Mouse (Mus musculus) embryonic fibroblast, embryonic 13.5 days (primary cell): ENCODE measurements around the gene Abcc4. TPM values are rescaled to one million over a fixed set of nuclear protein-coding genes. Genes with fewer than 3 reads are reported as not detected.

Experiments
- H3K27ac ChIP-seq: 2 replicates; pipeline ENCODE4 v1.5.1; 2012; ENCODE audit warnings: low read length, control low read depth, inconsistent platforms; ENCODE audit not compliant: insufficient read depth
- H3K4me1 ChIP-seq: 2 replicates; pipeline ENCODE4 v1.6.1; 2011; ENCODE audit warnings: low read length; ENCODE audit not compliant: control insufficient read depth, insufficient read depth
- H3K4me3 ChIP-seq: 2 replicates; pipeline ENCODE4 v1.5.1; 2011; ENCODE audit warnings: mild to moderate bottlenecking, control low read depth, low read length; ENCODE audit not compliant: insufficient read depth
- CTCF ChIP-seq: IDR thresholded peaks from 2 replicates; pipeline ENCODE4 v1.5.1; 2011; ENCODE audit warnings: mild to moderate bottlenecking, control low read depth, low read length, moderate library complexity, borderline replicate concordance; ENCODE audit not compliant: insufficient read depth
- POLR2A ChIP-seq: IDR thresholded peaks from 2 replicates; pipeline ENCODE4 v1.6.1; 2011; ENCODE audit warnings: low read depth, mild to moderate bottlenecking, control low read depth, low read length, moderate library complexity
- polyA plus RNA-seq: library from polyadenylated mRNA; stranded (reverse); fragments of >200 nt; gene quantifications from 2 replicates; pipeline ENCODE4 v1.2.4, GENCODE M21; 2011; ENCODE audit warnings: low read depth; ENCODE audit not compliant: missing spikeins, insufficient read length

The Abcc4 gene
- polyA plus RNA-seq, 1 experiment: 9.5 TPM

DNA sequence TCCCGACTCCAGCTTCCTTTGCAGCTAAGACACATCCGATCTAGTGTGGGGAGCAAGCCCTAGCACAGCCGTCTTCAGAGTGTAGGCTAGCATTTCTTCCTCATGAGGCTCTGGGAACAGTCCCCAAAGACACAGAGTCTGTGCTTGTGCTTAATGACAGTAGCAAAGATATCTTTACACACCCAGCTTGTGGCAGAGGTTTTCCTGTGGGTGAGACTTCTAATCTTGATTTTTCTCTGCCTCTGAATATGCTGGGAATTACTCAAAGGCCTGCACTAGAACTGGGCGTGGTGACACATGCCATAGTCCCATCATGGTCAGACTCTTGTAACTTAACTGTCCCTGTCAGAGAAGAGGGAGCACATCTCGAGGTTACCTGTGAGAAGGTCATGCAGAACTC, 24.6 kb upstream of the Abcc4 start:
- Histone ChIP-seq H3K27ac (no peak overlapping the region), H3K4me3 (no peak overlapping the region), H3K4me1 (0 out of 2 replicates have a peak, but pooled peaks cover 3% of the 10 kb centered on the region)
- TF ChIP-seq POLR2A (no peak), CTCF (no peak)

DNA sequence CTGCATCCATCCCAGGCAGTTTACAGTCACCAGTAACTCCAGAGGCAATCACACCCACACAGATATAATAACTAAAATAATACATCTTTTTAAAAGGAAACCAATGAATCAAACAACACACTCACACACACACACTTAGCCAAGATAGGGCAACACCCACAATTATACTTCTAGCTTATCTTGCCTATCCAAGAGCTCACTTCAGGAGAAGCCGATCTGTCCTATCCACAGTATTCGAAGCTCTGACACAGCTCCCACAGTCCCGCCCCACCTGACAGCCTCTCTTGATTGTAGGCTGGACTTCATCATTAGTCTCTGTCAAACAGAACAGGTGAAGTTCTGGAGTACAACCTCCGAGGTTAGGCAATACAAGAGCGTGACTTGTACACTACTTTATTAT, 19.4 kb upstream of the Abcc4 start:
- Histone ChIP-seq H3K4me3 (no peak overlapping the region), H3K4me1 (no peaks in the 10 kb centered on the region), H3K27ac (no peak overlapping the region)
- no peak for TF ChIP-seq CTCF

DNA sequence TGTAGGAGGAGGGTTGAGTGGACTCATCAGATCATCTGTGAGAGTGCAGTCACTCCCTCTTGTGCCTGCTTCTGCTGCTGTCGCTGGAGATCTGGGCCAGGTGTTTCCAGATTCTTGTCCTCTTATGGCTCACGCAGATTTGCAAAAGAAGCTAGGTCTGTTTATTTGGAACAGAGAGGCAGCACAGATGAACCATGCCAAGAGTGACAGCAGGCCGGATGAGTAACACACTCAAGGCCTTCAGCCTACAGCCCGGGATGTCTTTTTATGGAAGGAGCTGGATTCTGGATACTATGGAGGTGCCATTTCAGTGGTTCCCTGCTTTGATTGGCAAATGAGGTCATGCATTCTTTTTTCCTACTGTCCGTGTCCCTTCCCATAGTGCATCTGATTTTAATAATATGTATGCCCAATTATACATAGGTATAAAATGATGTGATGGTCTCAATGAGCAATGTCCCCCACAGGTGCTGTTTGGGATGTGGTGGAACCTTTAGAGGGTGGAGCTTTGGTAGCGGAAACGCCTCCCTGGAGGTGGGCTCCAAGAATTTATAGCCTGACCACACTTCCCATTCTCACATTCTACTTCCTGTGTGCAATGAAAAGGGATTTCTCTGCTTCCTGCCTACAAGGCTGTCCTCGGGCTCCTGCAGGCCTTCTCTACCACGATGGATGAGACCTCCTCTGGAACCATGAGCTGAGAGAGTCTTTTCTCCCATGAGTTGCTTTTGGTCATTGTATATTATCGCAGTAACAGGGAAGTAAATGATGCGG, 18.1 kb upstream of the Abcc4 start:
- Histone ChIP-seq H3K27ac (no peak overlapping the region), H3K4me3 (no peak overlapping the region), H3K4me1 (peaks cover 2% of the 10 kb centered on the region; the same call in 1 of the 2 replicates)
- TF ChIP-seq CTCF: no peak
- TF ChIP-seq POLR2A: no peak

DNA sequence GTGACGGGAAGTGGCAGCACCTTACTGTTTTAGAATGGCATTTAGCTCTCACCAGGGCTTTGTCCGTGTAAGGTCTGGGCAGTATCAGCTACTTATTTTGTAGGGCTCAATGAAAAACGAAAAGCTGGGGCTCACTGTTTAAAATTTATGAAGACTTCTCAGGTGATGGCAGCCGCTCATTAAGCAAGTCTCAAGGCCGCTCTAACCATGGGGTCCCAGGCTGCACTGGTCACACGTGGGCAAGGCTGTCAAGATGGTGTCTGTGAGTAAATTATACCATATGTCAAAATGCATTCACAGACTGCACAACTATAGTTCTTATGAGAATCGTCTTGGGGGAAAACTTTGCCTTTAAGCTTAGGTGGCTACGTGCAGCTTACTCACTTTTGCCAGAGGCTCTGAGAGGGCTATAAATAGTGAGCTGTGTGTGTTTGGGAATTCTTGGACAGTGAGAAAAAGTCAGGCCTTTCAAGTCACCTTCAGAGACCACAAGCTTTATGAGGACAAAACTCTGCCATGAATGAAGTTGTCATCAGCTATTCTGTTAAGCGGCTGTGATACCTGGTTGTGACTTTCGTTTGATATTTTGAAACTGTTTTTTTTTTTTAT, 13.7 kb upstream of the Abcc4 start:
- no peak for TF ChIP-seq CTCF
- TF ChIP-seq POLR2A: no peak

DNA sequence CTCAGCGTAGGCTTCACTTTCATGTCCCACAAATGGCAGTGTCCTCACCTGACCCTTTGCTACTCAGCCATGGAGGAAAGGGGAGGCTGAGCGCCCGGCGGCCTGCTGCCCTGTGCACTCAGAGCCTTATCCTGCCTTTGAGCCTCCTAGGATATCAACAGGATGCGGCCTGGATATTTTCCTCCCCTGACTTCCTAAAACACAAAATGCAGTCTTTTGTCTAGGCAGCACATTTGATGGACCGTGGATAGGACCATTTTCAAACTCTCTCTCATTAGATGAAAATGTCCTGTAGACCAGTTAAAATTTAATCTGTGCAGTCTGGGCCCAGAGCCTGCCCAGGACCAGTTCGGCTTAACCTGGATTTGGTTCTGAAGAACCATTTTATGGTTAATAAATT, 12.6 kb upstream of the Abcc4 start:
- TF ChIP-seq CTCF (no peak), POLR2A (no peak)
- Histone ChIP-seq H3K4me1 (peaks cover 2% of the 10 kb centered on the region; the same call in 1 of the 2 replicates), H3K27ac (no peak overlapping the region), H3K4me3 (no peak overlapping the region)

More for the DNA sequence above, 13.7 kb upstream of the Abcc4 start:
- no peak overlapping the region for H3K27ac ChIP-seq
- no peak overlapping the region for H3K4me3 ChIP-seq
- H3K4me1 ChIP-seq: peaks cover 2% of the 10 kb centered on the region; the same call in 1 of the 2 replicates

DNA sequence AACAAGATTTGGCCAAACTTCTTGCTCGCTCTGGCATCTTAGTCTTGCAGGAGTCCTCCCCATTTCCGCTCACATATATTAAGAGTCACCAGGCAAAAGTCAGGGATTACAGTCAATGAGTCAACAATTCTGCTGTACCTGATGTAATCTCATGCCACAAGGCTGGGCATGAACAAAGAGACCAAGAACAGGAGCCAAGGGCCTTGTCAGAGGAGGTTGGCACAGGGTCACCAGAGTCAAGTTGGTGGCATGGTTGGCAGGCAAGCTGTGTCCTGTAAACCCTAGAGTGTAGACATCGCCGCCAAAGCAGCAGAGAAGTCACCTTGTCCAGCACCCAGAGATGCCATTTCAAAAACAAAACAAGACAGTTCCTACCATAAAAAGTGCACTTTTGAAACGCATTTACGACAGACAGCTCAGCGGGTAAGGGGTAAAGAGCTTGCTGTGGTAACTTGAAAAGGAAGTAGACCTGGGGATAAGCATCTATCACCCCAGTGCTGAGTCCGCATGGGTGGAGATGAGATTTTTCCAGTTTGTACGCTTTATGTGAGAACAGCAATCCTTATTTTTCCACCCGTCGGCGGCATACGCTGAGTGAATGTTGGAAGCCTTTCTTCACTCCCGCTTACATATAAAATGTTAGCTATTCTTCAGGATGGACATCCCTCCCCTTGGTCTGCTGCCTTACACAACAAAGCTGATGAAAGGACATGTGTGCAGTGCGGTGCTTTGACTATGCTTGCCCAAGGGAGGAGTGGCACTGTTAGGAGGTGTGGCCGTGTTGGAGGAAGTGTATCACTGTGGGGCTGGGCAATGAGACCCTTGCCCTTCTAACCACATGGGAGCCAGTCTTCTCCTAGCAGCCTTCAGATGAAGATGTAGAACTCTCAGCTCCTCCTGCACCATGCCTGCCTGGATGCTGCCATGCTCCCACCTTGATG, 10.6 kb upstream of the Abcc4 start:
- Histone ChIP-seq H3K4me1 (peaks cover 2% of the 10 kb centered on the region; the same call in 1 of the 2 replicates), H3K27ac (no peak overlapping the region), H3K4me3 (no peak overlapping the region)
- no peak for TF ChIP-seq POLR2A
- no peak for TF ChIP-seq CTCF

DNA sequence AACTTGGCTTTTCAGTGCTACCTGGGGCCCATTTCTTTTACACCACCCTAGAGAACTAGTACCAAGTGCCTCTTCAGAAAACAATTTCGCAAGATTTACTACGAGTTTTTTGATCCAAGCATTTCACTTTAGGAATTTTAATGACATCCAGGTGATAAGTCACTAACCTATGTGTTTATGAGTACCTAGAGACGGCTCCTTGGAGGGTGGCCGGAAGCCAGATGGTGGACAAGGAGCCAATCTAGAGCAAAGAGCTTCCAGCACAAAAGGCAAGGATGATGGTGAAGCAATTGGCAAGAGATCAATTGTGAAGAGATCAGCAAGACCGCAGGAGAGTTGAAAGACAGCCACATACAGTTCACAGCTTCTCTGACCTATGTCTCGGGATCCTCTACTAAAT, 8.7 kb upstream of the Abcc4 start:
- peaks cover 4% of the 10 kb centered on the region; the same call in 1 of the 2 replicates for H3K4me1 ChIP-seq
- TF ChIP-seq POLR2A (no peak), CTCF (no peak)
- no peak overlapping the region for H3K4me3 ChIP-seq
- no peak overlapping the region for H3K27ac ChIP-seq

DNA sequence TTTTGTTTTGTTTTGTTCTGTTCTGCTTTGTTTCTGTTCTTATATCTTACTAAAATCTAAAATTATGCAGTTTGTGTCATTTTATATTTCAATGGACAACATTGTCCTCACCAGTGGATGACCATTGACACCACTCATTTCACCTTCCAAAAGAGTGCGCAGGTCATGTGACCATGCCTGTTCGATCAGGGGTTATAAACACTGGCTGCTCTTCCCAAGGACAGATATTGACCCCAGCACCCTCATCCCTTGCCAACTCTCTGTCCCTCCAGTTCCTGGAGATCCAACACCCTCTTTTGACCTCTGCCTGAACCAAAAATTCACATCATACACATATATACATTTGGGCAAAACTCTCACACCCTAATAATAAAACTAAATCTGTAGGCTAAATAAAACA, 8.3 kb upstream of the Abcc4 start:
- Histone ChIP-seq H3K4me1 (0 out of 2 replicates have a peak, but pooled peaks cover 3% of the 10 kb centered on the region), H3K4me3 (no peak overlapping the region), H3K27ac (no peak overlapping the region)
- TF ChIP-seq CTCF (no peak), POLR2A (no peak)

DNA sequence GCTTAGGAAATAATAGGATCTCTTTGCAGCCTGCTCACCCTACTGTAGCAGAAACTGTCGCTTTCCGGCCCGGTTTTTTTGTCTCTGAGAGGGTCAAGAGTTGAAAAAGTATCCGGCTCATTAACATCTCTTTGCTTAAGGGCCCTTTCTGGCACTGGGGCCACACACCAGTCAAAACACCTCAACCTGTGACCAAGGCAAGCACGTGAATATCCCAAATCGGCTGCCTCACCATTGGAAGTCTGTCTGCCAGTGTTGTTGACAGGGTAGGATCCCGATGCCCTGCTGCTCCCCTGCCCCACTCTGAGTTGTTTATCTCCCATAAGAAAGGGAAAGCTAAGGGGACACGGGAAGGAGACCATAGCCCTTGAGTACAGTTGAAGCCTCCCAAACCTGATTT, 7.8 kb upstream of the Abcc4 start:
- Histone ChIP-seq H3K27ac (no peak overlapping the region), H3K4me3 (0 out of 2 replicates have a peak overlapping the region, but pooled peaks have one; percentile 1), H3K4me1 (0 out of 2 replicates have a peak, but pooled peaks cover 3% of the 10 kb centered on the region)
- TF ChIP-seq POLR2A (no peak), CTCF (no peak)
